Mouse (Mus musculus): ENCODE measurements around the gene Magi1.
"Not testable (repeated sequence)": the region's sequence is repeated elsewhere in the genome, so short reads cannot be mapped to it uniquely, and the experiment has no call there.

The Magi1 gene

GRCm38 (mm10) chr6:94045180-94045579 is 238.5 kb downstream of the Magi1 start:
- DNase-seq, result no peak

GRCm38 (mm10) chr6:94043461-94043860 is 240.3 kb downstream of the Magi1 start:
- DNase-seq, result no peak

- DNase-seq, result peak; percentile 72 to 77
Observed at GRCm38 (mm10) chr6:94040093-94040492, 243.6 kb downstream of the Magi1 start.

GRCm38 (mm10) chr6:94038897-94039296 is 244.8 kb downstream of the Magi1 start:
- peak; percentile 5 to 20 for DNase-seq

GRCm38 (mm10) chr6:94036554-94036953 is 247.2 kb downstream of the Magi1 start:
- DNase-seq, result no peak

- no peak for DNase-seq
Observed at GRCm38 (mm10) chr6:94026361-94026760, 257.4 kb downstream of the Magi1 start.

- no peak for DNase-seq
Observed at GRCm38 (mm10) chr6:94022437-94022836, 261.3 kb downstream of the Magi1 start.

GRCm38 (mm10) chr6:94021239-94021962 is 262.3 kb downstream of the Magi1 start:
- DNase-seq, result no peak

- DNase-seq, result no peak
Observed at GRCm38 (mm10) chr6:94020566-94020965, 263.2 kb downstream of the Magi1 start.

- no peak for DNase-seq
Observed at GRCm38 (mm10) chr6:94019935-94020334, 263.8 kb downstream of the Magi1 start.

- DNase-seq, result no peak
Observed at GRCm38 (mm10) chr6:94013761-94014160, 270.0 kb downstream of the Magi1 start.

- peak in 1 of 2 experiments; percentile 23 for DNase-seq
Observed at GRCm38 (mm10) chr6:94011947-94012346, 271.8 kb downstream of the Magi1 start.

GRCm38 (mm10) chr6:94011521-94011920 is 272.2 kb downstream of the Magi1 start:
- DNase-seq, result no peak

GRCm38 (mm10) chr6:94008577-94008976 is 275.1 kb downstream of the Magi1 start:
- no peak for DNase-seq

GRCm38 (mm10) chr6:94003586-94003985 is 280.1 kb downstream of the Magi1 start:
- DNase-seq, result not testable (repeated sequence)

GRCm38 (mm10) chr6:93996841-93997485 is 286.8 kb downstream of the Magi1 start:
- DNase-seq, result no peak

- no peak for DNase-seq
Observed at GRCm38 (mm10) chr6:93987561-93987960, 296.2 kb downstream of the Magi1 start.

GRCm38 (mm10) chr6:93985111-93985510 is 298.6 kb downstream of the Magi1 start:
- peak; percentile 72 to 74 for DNase-seq

- DNase-seq, result no peak
Observed at GRCm38 (mm10) chr6:93983551-93983950, 300.2 kb downstream of the Magi1 start.

GRCm38 (mm10) chr6:93981211-93981610 is 302.5 kb downstream of the Magi1 start:
- DNase-seq, result no peak

GRCm38 (mm10) chr6:93979241-93979640 is 304.5 kb downstream of the Magi1 start:
- no peak for DNase-seq

- no peak for DNase-seq
Observed at GRCm38 (mm10) chr6:93968721-93969120, 315.0 kb downstream of the Magi1 start.

GRCm38 (mm10) chr6:93962757-93963336 is 320.9 kb downstream of the Magi1 start:
- DNase-seq, result peak in 1 of 2 experiments; percentile 18

GRCm38 (mm10) chr6:93961782-93962181 is 321.9 kb downstream of the Magi1 start:
- DNase-seq, result no peak
